Mouse (Mus musculus): ENCODE measurements around the gene Msi2.

GRCm38 (mm10) chr11:88689831-88690459 lies 28.4 kb downstream of the Msi2 start:
- TF ChIP-seq POLR2A (IDR thresholded peaks at IDR 0.05; ENCODE audit: extremely low read depth, insufficient read depth, low read length): no peak
- TF ChIP-seq CTCF (IDR thresholded peaks at IDR 0.05; ENCODE audit: low read depth, low read length): no peak
